Mouse (Mus musculus) hindbrain, embryonic 15.5 days (tissue): ENCODE data around the gene Dnajc16. TPM values are rescaled to one million over a fixed set of nuclear protein-coding genes. Genes with fewer than 3 reads are reported as not detected.

Experiments
- ATAC-seq: fragments of 200-750 bp; cut with Nextera tagmentation; 2 replicates; pipeline ENCODE4 v1.8.0; 2017; ENCODE audit warnings: low read depth, moderate number of reproducible peaks, moderate TSS enrichment; ENCODE audit not compliant: low FRiP score
- H3K27ac ChIP-seq: fragments of 300-500 bp; sonication (generic); replicated peaks from 2 replicates; pipeline ENCODE4 v1.5.1; 2015; ENCODE audit warnings: mild to moderate bottlenecking, inconsistent platforms
- H3K27me3 ChIP-seq: fragments of 300-500 bp; sonication (generic); 2 replicates; pipeline ENCODE4 v1.6.1; 2015; ENCODE audit warnings: control low read depth, inconsistent platforms
- H3K36me3 ChIP-seq: fragments of 300-500 bp; sonication (generic); 2 replicates; pipeline ENCODE4 v1.6.1; 2015; ENCODE audit warnings: control low read depth, inconsistent platforms
- H3K4me1 ChIP-seq: fragments of 300-500 bp; sonication (generic); replicated peaks from 2 replicates; pipeline ENCODE4 v1.6.1; 2015; ENCODE audit warnings: control low read depth, inconsistent platforms
- H3K4me2 ChIP-seq: fragments of 300-500 bp; sonication (generic); 2 replicates; pipeline ENCODE4 v1.6.1; 2015; ENCODE audit warnings: moderate library complexity, mild to moderate bottlenecking, inconsistent platforms
- H3K4me3 ChIP-seq: fragments of 300-500 bp; sonication (generic); 2 replicates; pipeline ENCODE4 v1.5.1; 2015; ENCODE audit warnings: mild to moderate bottlenecking, inconsistent platforms
- H3K9ac ChIP-seq: fragments of 300-500 bp; sonication (generic); 2 replicates; pipeline ENCODE4 v1.6.1; 2015; ENCODE audit warnings: inconsistent platforms
- H3K9me3 ChIP-seq: fragments of 300-500 bp; sonication (generic); 2 replicates; pipeline ENCODE4 v1.6.1; 2016; ENCODE audit warnings: control low read depth, inconsistent platforms
- WGBS: fragments of 180-500 bp; shearing (Covaris S2); methylation state at CpG from one replicate; pipeline ENCODE4 v1.1.7; 2015; 5-methylcytosine and 5-hydroxymethylcytosine counted together
- polyA plus RNA-seq: library from polyadenylated mRNA; unstranded; fragments of >200 nt; fragmentation: Nextera tagmentation; extraction: Ambion mirVana; gene quantifications from 2 replicates; pipeline ENCODE4 v1.2.1, GENCODE M21; 2015

The Dnajc16 gene
- polyA plus RNA-seq, 1 experiment from 2014 or later = 6.8 TPM

DNA sequence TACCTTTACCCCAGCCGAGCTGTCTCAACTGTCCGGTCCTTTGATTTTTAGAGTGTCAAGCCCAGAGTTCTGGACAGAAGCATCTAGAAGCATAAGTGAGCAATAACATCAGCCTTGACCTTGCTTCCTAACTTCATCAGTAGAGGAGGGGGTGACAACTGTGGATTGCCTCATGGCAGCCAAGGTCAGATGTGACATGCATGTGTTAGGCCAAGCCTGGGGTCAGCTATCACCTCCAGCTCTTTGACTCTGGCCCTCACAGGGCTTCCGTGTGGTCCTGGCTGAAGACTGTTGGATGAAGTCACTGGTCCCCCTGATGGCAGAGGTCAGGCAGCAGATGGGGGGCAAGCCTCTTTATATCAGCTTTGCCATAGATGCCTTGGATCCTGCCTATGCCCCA lies 33.6 kb downstream of the Dnajc16 start:
- ATAC-seq = no peak
- no peak overlapping the region for H3K4me2 ChIP-seq
- no peak overlapping the region for H3K27ac ChIP-seq
- H3K4me3 ChIP-seq = no peak overlapping the region
- WGBS = 96% methylated on average over 3 of the region's 3 CpGs
- no peak overlapping the region for H3K9ac ChIP-seq
- no peaks in the 10 kb centered on the region for H3K4me1 ChIP-seq
- peaks cover 5% of the 10 kb centered on the region for H3K36me3 ChIP-seq
- no peaks in the 10 kb centered on the region for H3K9me3 ChIP-seq
- no peaks in the 10 kb centered on the region for H3K27me3 ChIP-seq

DNA sequence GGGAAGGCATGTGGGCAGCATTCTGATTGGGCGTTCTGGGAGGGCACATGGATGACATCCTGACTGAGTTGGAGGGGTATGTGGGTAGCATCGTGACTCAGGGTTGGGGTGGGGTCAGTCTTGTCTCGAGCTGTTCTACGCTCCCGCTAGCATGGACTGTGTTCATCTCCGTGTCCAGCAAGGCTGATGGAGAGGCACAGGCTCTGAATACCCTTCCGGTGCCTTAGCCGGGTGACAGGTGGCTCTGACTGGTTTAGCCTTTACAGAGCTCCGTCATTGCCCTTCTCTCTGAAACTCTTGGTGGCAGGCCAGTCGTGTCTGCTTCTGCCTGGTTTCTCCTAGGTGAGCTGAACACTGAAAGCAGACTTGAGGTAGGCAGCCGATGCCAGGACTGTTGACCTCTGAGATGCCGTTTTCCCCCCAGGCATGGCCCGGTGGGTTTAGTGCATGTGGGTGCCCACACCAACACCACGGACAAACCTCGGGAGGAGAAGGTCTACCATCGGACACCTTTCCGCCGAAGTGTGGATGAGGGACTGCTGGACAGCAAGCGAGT lies 35.3 kb downstream of the Dnajc16 start:
- Histone ChIP-seq H3K4me1 (no peaks in the 10 kb centered on the region), H3K27ac (no peak overlapping the region), H3K27me3 (no peaks in the 10 kb centered on the region), H3K4me2 (no peak overlapping the region), H3K4me3 (no peak overlapping the region), H3K9me3 (no peaks in the 10 kb centered on the region), H3K36me3 (no peaks in the 10 kb centered on the region), H3K9ac (no peak overlapping the region)
- no peak for ATAC-seq
- 93% methylated on average over 19 of the region's 19 CpGs for WGBS

DNA sequence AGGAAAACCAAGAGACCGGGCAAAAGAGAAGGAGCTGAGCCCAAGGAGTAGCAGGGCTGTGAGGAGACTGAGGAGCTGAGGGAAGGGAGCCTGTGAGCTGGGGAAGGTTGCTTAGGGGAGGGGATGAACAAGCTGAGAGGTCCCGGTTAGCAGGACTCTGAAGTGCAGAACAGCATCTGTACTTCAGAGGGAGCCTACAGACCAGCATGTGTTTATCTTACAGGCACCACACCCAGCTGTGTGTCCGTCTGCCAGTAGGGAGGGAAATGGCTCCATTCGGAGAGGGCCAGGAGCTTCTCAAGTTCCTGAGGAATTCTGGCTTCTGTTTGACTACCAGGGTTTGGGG lies 38.7 kb downstream of the Dnajc16 start:
- no peaks in the 10 kb centered on the region for H3K9me3 ChIP-seq
- H3K4me1 ChIP-seq = no peaks in the 10 kb centered on the region
- H3K4me3 ChIP-seq = no peak overlapping the region
- no peaks in the 10 kb centered on the region for H3K27me3 ChIP-seq
- whole genome bisulfite sequencing = 15% methylated on average over 4 of the region's 4 CpGs
- no peaks in the 10 kb centered on the region for H3K36me3 ChIP-seq
- H3K9ac ChIP-seq = no peak overlapping the region
- H3K27ac ChIP-seq = no peak overlapping the region
- H3K4me2 ChIP-seq = no peak overlapping the region
- ATAC-seq = no peak

- WGBS = 41% methylated on average over 4 of the region's 4 CpGs
Measured at GRCm38 (mm10) chr4:141751419-141752075, 39.2 kb downstream of the Dnajc16 start.

DNA sequence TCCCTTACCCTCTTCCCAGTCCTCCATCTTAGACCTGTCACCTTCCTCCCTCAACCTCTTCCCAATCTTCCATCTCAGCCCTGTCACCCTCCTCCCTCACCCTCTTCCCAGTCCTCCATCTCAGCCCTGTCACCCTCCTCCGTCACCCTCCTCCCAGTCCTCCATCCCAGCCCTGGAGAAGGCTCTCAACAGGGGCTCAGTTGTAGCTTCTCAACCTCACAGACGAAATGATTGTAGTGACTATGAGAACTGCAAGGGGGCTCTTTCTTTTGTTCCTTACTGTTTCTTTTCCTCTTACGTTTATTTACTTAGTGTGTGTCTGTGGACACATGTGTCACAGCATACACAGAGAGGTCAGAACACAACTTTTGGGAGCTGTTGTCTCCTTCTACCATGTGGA lies 39.9 kb downstream of the Dnajc16 start:
- Histone ChIP-seq H3K27ac (no peak overlapping the region), H3K36me3 (no peaks in the 10 kb centered on the region), H3K4me3 (no peak overlapping the region), H3K9me3 (no peaks in the 10 kb centered on the region), H3K4me2 (no peak overlapping the region), H3K9ac (no peak overlapping the region), H3K27me3 (no peaks in the 10 kb centered on the region), H3K4me1 (no peaks in the 10 kb centered on the region)
- no peak for ATAC-seq
- 59% methylated on average over 3 of the region's 3 CpGs for WGBS

More at GRCm38 (mm10) chr4:141751419-141752075, 39.2 kb downstream of the Dnajc16 start:
- H3K4me2 ChIP-seq = no peak overlapping the region
- no peaks in the 10 kb centered on the region for H3K9me3 ChIP-seq
- no peaks in the 10 kb centered on the region for H3K4me1 ChIP-seq
- ATAC-seq = no peak
- no peak overlapping the region for H3K27ac ChIP-seq
- H3K9ac ChIP-seq = no peak overlapping the region
- H3K36me3 ChIP-seq = no peaks in the 10 kb centered on the region
- no peaks in the 10 kb centered on the region for H3K27me3 ChIP-seq
- no peak overlapping the region for H3K4me3 ChIP-seq

GRCm38 (mm10) chr4:141749557-141749956 lies 41.2 kb downstream of the Dnajc16 start:
- no peak for ATAC-seq
- no peaks in the 10 kb centered on the region for H3K9me3 ChIP-seq
- WGBS = 29% methylated on average over 11 of the region's 11 CpGs
- H3K4me2 ChIP-seq = no peak overlapping the region
- no peak overlapping the region for H3K9ac ChIP-seq
- H3K4me1 ChIP-seq = no peaks in the 10 kb centered on the region
- no peaks in the 10 kb centered on the region for H3K27me3 ChIP-seq
- H3K27ac ChIP-seq = no peak overlapping the region
- H3K36me3 ChIP-seq = no peaks in the 10 kb centered on the region
- H3K4me3 ChIP-seq = no peak overlapping the region

- no peak within 1 kb of the TSS for H3K4me3 ChIP-seq
- no peak within 1 kb of the TSS for H3K27ac ChIP-seq
- H3K4me1 ChIP-seq = no peaks in the 10 kb centered on the region
- H3K27me3 ChIP-seq = no peaks in the 10 kb centered on the region
- H3K4me2 ChIP-seq = no peak within 1 kb of the TSS
- no peak for ATAC-seq
- no peaks in the 10 kb centered on the region for H3K9me3 ChIP-seq
- H3K36me3 ChIP-seq = no peaks in the 10 kb centered on the region
- 27% methylated on average over 25 of the region's 25 CpGs for WGBS
- H3K9ac ChIP-seq = no peak within 1 kb of the TSS
Measured at GRCm38 (mm10) chr4:141746578-141747346, 44.0 kb downstream of the Dnajc16 start, which contains the start of gene Agmat. Gene Agmat, plus strand, starts transcription at chr4:141746672.

GRCm38 (mm10) chr4:141742381-141742780 lies 48.4 kb downstream of the Dnajc16 start:
- WGBS = 94% methylated on average over 4 of the region's 4 CpGs

DNA sequence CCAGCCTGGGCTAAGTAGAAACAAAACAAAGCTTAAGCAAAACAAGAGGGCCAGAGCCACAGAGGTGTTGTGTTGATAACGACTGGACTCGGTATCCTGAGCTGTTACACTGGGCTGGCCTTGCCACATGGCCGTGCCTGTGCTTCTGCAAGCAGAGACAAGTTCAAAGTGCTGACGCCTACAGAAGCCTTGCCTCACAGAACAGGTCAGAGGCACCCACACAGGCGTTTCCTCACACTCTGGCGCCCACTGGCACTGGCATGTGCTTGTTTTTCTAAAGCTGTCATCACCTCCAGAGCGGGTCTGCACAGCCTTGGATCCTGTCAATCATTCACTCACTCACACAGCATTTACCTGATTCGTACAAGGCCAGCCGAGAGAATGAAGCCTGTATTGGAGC lies 48.9 kb downstream of the Dnajc16 start:
- Histone ChIP-seq H3K4me1 (no peaks in the 10 kb centered on the region), H3K4me2 (no peak overlapping the region), H3K27ac (no peak overlapping the region), H3K27me3 (no peaks in the 10 kb centered on the region), H3K9me3 (no peaks in the 10 kb centered on the region), H3K9ac (no peak overlapping the region), H3K4me3 (no peak overlapping the region), H3K36me3 (no peaks in the 10 kb centered on the region)
- WGBS = 76% methylated on average over 9 of the region's 9 CpGs
- no peak for ATAC-seq

More at GRCm38 (mm10) chr4:141742381-141742780, 48.4 kb downstream of the Dnajc16 start:
- Histone ChIP-seq H3K27ac (no peak overlapping the region), H3K27me3 (no peaks in the 10 kb centered on the region), H3K9ac (no peak overlapping the region), H3K4me3 (no peak overlapping the region), H3K36me3 (no peaks in the 10 kb centered on the region), H3K4me1 (no peaks in the 10 kb centered on the region), H3K4me2 (no peak overlapping the region), H3K9me3 (no peaks in the 10 kb centered on the region)
- ATAC-seq = no peak

DNA sequence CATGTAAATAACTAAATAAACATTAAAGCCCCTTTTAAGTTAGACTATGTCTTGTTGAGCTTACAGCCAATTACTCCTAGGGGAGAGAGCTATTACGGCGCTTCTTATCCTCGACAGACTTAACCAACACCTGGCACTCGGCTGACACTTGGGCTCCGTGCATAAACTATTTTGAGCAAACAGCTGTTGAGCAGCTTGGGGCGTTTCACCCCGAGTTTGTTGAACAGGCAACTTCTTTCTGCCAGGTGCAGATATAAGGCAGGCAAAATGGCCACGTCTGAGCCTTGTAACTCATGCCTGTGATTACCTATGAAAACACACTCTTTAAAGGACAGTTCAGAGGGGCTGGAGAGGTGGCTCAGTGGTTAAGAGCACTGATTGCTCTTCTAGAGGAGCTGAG lies 52.7 kb downstream of the Dnajc16 start:
- Histone ChIP-seq H3K4me3 (no peak overlapping the region), H3K4me2 (no peak overlapping the region), H3K27ac (no peak overlapping the region), H3K9me3 (no peaks in the 10 kb centered on the region), H3K4me1 (peaks cover 13% of the 10 kb centered on the region), H3K9ac (no peak overlapping the region), H3K27me3 (no peaks in the 10 kb centered on the region), H3K36me3 (no peaks in the 10 kb centered on the region)
- ATAC-seq = no peak
- WGBS = 75% methylated on average over 8 of the region's 8 CpGs

DNA sequence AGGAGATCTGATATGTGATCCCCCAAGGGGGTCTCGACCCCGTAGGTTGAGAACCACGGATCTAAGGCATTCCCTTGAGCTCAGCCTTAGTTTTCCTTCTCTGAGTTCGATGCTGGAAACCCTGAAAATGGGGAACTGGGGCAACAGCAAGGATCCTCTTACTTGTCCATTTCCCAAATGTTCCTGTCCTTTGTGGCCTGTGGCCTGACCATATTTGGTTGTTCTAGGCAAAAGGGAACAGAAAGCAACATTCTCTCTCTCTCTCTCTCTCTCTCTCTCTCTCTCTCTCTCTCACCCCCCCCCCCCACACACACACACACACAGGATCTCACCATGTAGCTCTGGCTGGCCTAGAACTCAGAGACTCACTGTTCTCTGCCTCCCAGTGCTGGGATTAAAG lies 53.9 kb downstream of the Dnajc16 start:
- WGBS = 71% methylated on average over 4 of the region's 4 CpGs
- no peak overlapping the region for H3K27ac ChIP-seq
- no peak overlapping the region for H3K4me3 ChIP-seq
- no peak overlapping the region for H3K4me2 ChIP-seq
- H3K9me3 ChIP-seq = no peaks in the 10 kb centered on the region
- H3K27me3 ChIP-seq = no peaks in the 10 kb centered on the region
- no peak for ATAC-seq
- no peak overlapping the region for H3K9ac ChIP-seq
- H3K4me1 ChIP-seq = peaks cover 13% of the 10 kb centered on the region
- H3K36me3 ChIP-seq = no peaks in the 10 kb centered on the region

GRCm38 (mm10) chr4:141735206-141735560 lies 55.5 kb downstream of the Dnajc16 start:
- Histone ChIP-seq H3K9me3 (no peaks in the 10 kb centered on the region), H3K27ac (peak overlapping the region; percentile 67), H3K27me3 (no peaks in the 10 kb centered on the region), H3K4me1 (peaks cover 13% of the 10 kb centered on the region), H3K9ac (peak overlapping the region; percentile 52), H3K4me3 (peak overlapping the region; percentile 49), H3K4me2 (peak overlapping the region; percentile 91), H3K36me3 (no peaks in the 10 kb centered on the region)
- ATAC-seq = no peak; the same call in 1 of the 2 replicates
- WGBS = 26% methylated on average over 9 of the region's 9 CpGs
